Mouse (Mus musculus): Measurements from ENCODE around the gene Serpinb6a. TPM values are rescaled to one million over a fixed set of nuclear protein-coding genes. Genes with fewer than 3 reads are reported as not detected.

Gene Serpinb6a
- 645 TPM for polyA plus RNA-seq (2014; fragmentation: Illumina TruSeq; extraction: RNeasy Lipid Tissue Mini Kit (QIAGEN cat#74804))

DNA sequence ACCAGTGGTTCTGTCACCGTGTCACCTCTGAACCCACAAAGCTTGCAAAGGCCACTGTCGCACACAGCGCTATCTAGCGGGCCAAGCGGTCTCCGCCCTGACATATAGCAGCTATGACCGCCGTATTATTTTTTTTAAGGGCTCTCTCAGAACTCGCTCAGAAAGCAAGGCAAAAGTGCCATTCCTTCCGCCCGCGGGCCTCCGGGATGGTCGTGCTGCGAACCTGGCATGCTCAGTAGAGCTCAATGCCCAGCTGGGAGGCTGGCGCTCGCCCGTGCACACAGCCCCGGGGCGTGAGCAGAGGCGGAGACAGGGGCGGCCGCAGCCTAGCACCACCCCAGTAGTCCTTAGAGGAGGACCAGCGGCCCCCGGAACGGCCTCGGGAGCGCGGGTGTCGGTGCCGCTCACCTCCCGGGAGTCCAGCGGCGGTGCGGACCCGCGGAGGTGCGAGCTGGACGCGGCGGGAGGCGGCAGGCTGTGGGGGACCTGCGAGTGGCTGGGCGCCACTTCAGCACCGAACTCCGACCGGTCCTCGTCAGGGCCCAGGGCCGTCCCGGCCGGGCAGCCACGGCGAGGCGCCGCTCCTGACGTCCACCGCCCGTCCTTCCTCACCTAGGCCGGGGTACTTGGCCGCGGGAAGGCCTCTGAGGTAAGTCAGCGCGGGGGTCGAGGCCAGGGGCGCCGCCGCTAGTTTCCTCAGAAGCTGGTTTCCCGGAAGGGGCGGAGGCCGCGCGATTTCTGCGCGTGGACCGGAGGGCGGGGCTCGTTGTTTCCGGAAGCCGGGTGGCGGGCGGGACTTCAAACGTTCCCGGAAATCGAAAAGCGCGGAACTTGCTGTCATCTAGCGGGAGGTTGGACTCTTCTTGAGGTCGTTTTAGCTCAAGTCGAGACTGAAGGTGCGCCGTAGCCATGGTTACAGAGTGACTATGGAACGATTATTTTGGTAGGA, at the start of gene Serpinb6a, which contains the start of gene Ripk1:
TSS of gene Serpinb6a (minus strand) at position 737 of the 949 bp plus-strand sequence.
TSS of gene Ripk1 (plus strand) at position 306 of the 949 bp plus-strand sequence.

DNA sequence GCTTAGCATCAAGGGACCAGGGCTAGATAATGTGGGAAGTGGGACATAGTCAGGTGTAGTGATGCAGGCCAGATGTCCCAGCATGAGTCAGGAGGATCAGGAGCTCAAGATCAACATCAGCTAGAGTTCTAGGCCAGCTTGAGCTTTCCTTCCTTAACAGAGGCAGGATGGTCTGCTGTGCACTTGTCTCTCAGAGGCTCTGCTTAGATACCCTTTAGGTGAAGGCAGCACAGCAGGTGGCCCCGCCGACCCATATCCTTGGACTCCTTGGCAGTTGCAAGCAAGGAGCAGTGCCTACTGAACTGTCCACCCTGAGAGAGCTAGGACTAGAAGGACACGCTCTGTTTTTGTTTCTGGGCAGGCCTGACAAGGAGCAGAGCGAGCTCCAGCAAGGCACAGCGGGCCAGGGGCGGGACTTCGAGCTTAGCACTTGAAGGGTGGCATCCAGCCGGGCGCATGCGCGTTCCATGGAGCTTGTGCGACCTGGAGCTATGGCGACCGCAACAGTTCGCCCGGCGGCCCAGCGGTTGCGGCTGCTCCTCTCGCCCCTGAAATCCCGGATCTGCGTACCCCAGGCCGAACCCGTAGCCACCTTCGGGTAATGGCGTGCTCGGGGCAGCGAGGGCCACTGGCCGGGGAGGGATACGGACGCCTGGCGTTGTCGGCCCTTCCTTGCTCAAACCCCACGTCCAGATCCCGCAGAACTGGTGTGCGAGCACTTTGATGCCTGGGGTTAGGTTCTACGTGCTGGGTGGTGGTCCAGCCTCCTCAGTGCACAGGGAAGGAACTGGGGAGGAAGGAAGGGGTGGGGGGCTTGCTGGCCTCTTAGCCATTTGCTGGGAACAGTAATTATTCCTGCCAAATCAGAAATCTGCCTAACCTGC, 34.8 kb upstream of the Serpinb6a start, which contains the start of gene Bphl:
TSS of gene Bphl (plus strand) at position 426 of the 884 bp plus-strand sequence.

GRCm38 (mm10) chr13:33964206-33965046, 38.2 kb downstream of the Serpinb6a start, which contains the start of gene Nqo2:
Gene Nqo2 (plus strand): TSS chr13:33964687.

GRCm38 (mm10) chr13:33905176-33905954, 97.2 kb downstream of the Serpinb6a start, which contains the start of gene Serpinb6c:
Gene Serpinb6c (minus strand): TSS chr13:33905708.

Other genes starting within 250 kb of the Serpinb6a start
- gene Serpinb6e, start 159.4 kb downstream of the Serpinb6a start, polyA plus RNA-seq (2014; fragmentation: Illumina TruSeq; extraction: RNeasy Lipid Tissue Mini Kit (QIAGEN cat#74804)), result not detected
- not detected for gene Serpinb6c, start 97.1 kb downstream of the Serpinb6a start, polyA plus RNA-seq (2014; fragmentation: Illumina TruSeq; extraction: RNeasy Lipid Tissue Mini Kit (QIAGEN cat#74804))
- 95.9 TPM for gene Nqo2, start 38.1 kb downstream of the Serpinb6a start, polyA plus RNA-seq (2014; fragmentation: Illumina TruSeq; extraction: RNeasy Lipid Tissue Mini Kit (QIAGEN cat#74804))
- 43.7 TPM for gene Ripk1, start 431 bp downstream of the Serpinb6a start, polyA plus RNA-seq (2014; fragmentation: Illumina TruSeq; extraction: RNeasy Lipid Tissue Mini Kit (QIAGEN cat#74804))
- 30.9 TPM for gene Bphl, start 34.8 kb upstream of the Serpinb6a start, polyA plus RNA-seq (2014; fragmentation: Illumina TruSeq; extraction: RNeasy Lipid Tissue Mini Kit (QIAGEN cat#74804))
- 4.8 TPM for gene Tubb2a, start 75.2 kb upstream of the Serpinb6a start, polyA plus RNA-seq (2014; fragmentation: Illumina TruSeq; extraction: RNeasy Lipid Tissue Mini Kit (QIAGEN cat#74804))
- gene Tubb2b, start 127.7 kb upstream of the Serpinb6a start, polyA plus RNA-seq (2014; fragmentation: Illumina TruSeq; extraction: RNeasy Lipid Tissue Mini Kit (QIAGEN cat#74804)), result 5.3 TPM
- gene Psmg4, start 160.2 kb upstream of the Serpinb6a start, polyA plus RNA-seq (2014; fragmentation: Illumina TruSeq; extraction: RNeasy Lipid Tissue Mini Kit (QIAGEN cat#74804)), result 11.8 TPM